In genomic region chr7:101503351-101503750, GRCm38 (mm10) we compare ENCODE assay signal across 9 mouse cellular contexts.
DNase-seq lines count a peak whose midpoint lies in the region; ATAC-seq and TF ChIP-seq lines count a peak whose summit lies in the region.
"Had no signal": no experiment of that assay in that cellular context is flagged by ENCODE, and none has a peak within 500 bp of the region (broad histone marks: within the 10 kb centered on the region; RNA-seq: fewer than 3 reads in every experiment).

No protein-coding gene starts in this region.

- no peak for TF ChIP-seq EP300 in liver, embryonic 14.5 days (IDR thresholded peaks at IDR 0.05; ENCODE audit: low read depth)

- 18% methylated on average over 8 of the region's 8 CpGs for WGBS in liver, embryonic 14.5 days (ENCODE audit: insufficient replicate concordance)

- H3K9ac ChIP-seq in liver, embryonic 14.5 days (replicated peaks), result no peak overlapping the region

- no peaks in the 10 kb centered on the region for H3K36me3 ChIP-seq in liver, embryonic 14.5 days (replicated peaks; ENCODE audit: control insufficient read depth, insufficient read depth, low read depth)

- intact Hi-C loops in left cerebral cortex, adult 2 months (cut with DNase I), result loop anchor here (1.0 kb wide), 1 partner anchor 53 kb away; no protein-coding TSS in a partner anchor
- intact Hi-C loops in left cerebral cortex, postnatal 36 days (cut with DNase I), result loop anchor here (1.0 kb wide), 1 partner anchor 53 kb away; no protein-coding TSS in a partner anchor

- peak; percentile 86 for TF ChIP-seq CTCF in left cerebral cortex, adult 2 months (IDR thresholded peaks at IDR 0.05)
- peak; percentile 78 for TF ChIP-seq CTCF in liver, embryonic 14.5 days (IDR thresholded peaks at IDR 0.05; ENCODE audit: low read depth)

- no peak overlapping the region for H3K4me3 ChIP-seq in left cerebral cortex, adult 2 months
- no peak overlapping the region for H3K4me3 ChIP-seq in liver, embryonic 14.5 days (ENCODE audit: insufficient read depth in 1 of 2, low read depth in 2 of 2, low read length in 2 of 2)
- H3K4me3 ChIP-seq: erythroblast, embryonic 14.5 days had no signal

- H3K4me2 ChIP-seq in liver, embryonic 14.5 days (ENCODE audit: low read depth), result no peak overlapping the region

- H3K9me3 ChIP-seq in liver, embryonic 14.5 days (ENCODE audit: control insufficient read depth, low read length), result no peaks in the 10 kb centered on the region

- peak overlapping the region; percentile 61 for H3K27ac ChIP-seq in left cerebral cortex, adult 2 months
- no peak overlapping the region for H3K27ac ChIP-seq in liver, embryonic 14.5 days

- no peaks in the 10 kb centered on the region; the same call in none of the 2 replicates for H3K27me3 ChIP-seq in liver, embryonic 14.5 days (ENCODE audit: control insufficient read depth, insufficient read depth, low read length)

- peak; percentile 58 to 86 for ATAC-seq in hematopoietic stem cell, adult 5-6 weeks (replicated peaks in 1 of 2; ENCODE audit: insufficient read depth in 1 of 2, low FRiP score in 2 of 2, low TSS enrichment in 1 of 2, low read depth in 1 of 2, poor library complexity in 2 of 2, severe bottlenecking in 2 of 2)
- peak; percentile 28; the same call in 1 of the 2 replicates for ATAC-seq in liver, embryonic 14.5 days (ENCODE audit: insufficient read depth)

- peaks cover 0 to 4% of the 10 kb centered on the region in 2 experiments; a peak in 2 of 4 replicates for H3K4me1 ChIP-seq in liver, embryonic 14.5 days (replicated peaks; ENCODE audit: control insufficient read depth in 2 of 2, insufficient read depth in 2 of 2, low read length in 1 of 2)

- DNase-seq in left cerebral cortex, adult 2 months (ENCODE audit: extremely low spot score in 1 of 2, low spot score in 2 of 2), result peak in 1 of 2 experiments; percentile 63
- DNase-seq in left cerebral cortex, postnatal 36 days (ENCODE audit: low spot score in 2 of 2), result no peak
- DNase-seq in ZHBTc4 (ENCODE audit: low read depth, low spot score), result peak; percentile 55
- peak; percentile 75 for DNase-seq in embryo, embryonic 11 days
- DNase-seq in liver, embryonic 14.5 days (ENCODE audit: low read depth in 3 of 3, low spot score in 3 of 3), result peak in 2 of 3 experiments; percentile 20 to 28
- DNase-seq in ovary, adult 18-20 months (ENCODE audit: low spot score), result peak; percentile 15
- peak; percentile 13 for DNase-seq in yolk sac, embryonic 10.5 days (ENCODE audit: low spot score)

Comparison
In these comparisons a context has a peak if more than half of its experiments do, and no peak if none do; other contexts are left out.
1. DNase-seq: peak in ZHBTc4 (single experiment), embryo, embryonic 11 days (single experiment), liver, embryonic 14.5 days (2 of 3), ovary, adult 18-20 months (single experiment) and yolk sac, embryonic 10.5 days (single experiment); none in left cerebral cortex, postnatal 36 days (0 of 2).